Mouse (Mus musculus): ENCODE results near the gene Irf2bp2. TPM values are rescaled to one million over a fixed set of nuclear protein-coding genes. Genes with fewer than 3 reads are reported as not detected.
A peak's percentile ranks its signal among the peaks of the same experiment; 100 is the strongest.
"Not testable (repeated sequence)": the region's sequence is repeated elsewhere in the genome, so short reads cannot be mapped to it uniquely, and the experiment has no call there.

The Irf2bp2 gene
- polyA plus RNA-seq, 1 experiment from 2014 or later, result 9.9 TPM

- 73% methylated on average over 3 of the region's 3 CpGs for WGBS
- Histone ChIP-seq H3K9me3 (replicated peaks; ENCODE audit: control insufficient read depth, low read length) (no peaks in the 10 kb centered on the region), H3K4me3 (replicated peaks; ENCODE audit: low read length) (no peak overlapping the region), H3K27ac (ENCODE audit: low read length) (0 out of 2 replicates have a peak overlapping the region, but pooled peaks have one; percentile 12), H3K36me3 (ENCODE audit: control insufficient read depth, insufficient read depth, low read length) (no peaks in the 10 kb centered on the region), H3K9ac (ENCODE audit: low read length) (no peak overlapping the region), H3K4me1 (ENCODE audit: control insufficient read depth, insufficient read depth, low read length) (peaks cover 20% of the 10 kb centered on the region), H3K27me3 (ENCODE audit: control insufficient read depth, insufficient read depth, low read length) (no peaks in the 10 kb centered on the region), H3K4me2 (ENCODE audit: low read depth, low read length) (no peak overlapping the region)
- no peak for ATAC-seq (ENCODE audit: insufficient read depth, low FRiP score)
Observed at GRCm38 (mm10) chr8:126612739-126613138, 19.0 kb upstream of the Irf2bp2 start.

- Histone ChIP-seq H3K9me3 (replicated peaks; ENCODE audit: control insufficient read depth, low read length) (no peaks in the 10 kb centered on the region), H3K27me3 (ENCODE audit: control insufficient read depth, insufficient read depth, low read length) (no peaks in the 10 kb centered on the region), H3K4me1 (ENCODE audit: control insufficient read depth, insufficient read depth, low read length) (peaks cover 23% of the 10 kb centered on the region), H3K36me3 (ENCODE audit: control insufficient read depth, insufficient read depth, low read length) (no peaks in the 10 kb centered on the region), H3K9ac (ENCODE audit: low read length) (no peak overlapping the region), H3K4me3 (replicated peaks; ENCODE audit: low read length) (no peak overlapping the region), H3K27ac (ENCODE audit: low read length) (peak overlapping the region; percentile 69), H3K4me2 (ENCODE audit: low read depth, low read length) (no peak overlapping the region)
- no peak for ATAC-seq (ENCODE audit: insufficient read depth, low FRiP score)
- whole genome bisulfite sequencing, result 19% methylated on average over 3 of the region's 3 CpGs
Observed at GRCm38 (mm10) chr8:126610713-126611112, 16.9 kb upstream of the Irf2bp2 start.

- Histone ChIP-seq H3K4me3 (replicated peaks; ENCODE audit: low read length) (no peak overlapping the region), H3K27me3 (ENCODE audit: control insufficient read depth, insufficient read depth, low read length) (no peaks in the 10 kb centered on the region), H3K36me3 (ENCODE audit: control insufficient read depth, insufficient read depth, low read length) (no peaks in the 10 kb centered on the region), H3K9me3 (replicated peaks; ENCODE audit: control insufficient read depth, low read length) (no peaks in the 10 kb centered on the region), H3K4me1 (ENCODE audit: control insufficient read depth, insufficient read depth, low read length) (peaks cover 15% of the 10 kb centered on the region), H3K4me2 (ENCODE audit: low read depth, low read length) (no peak overlapping the region), H3K27ac (ENCODE audit: low read length) (peak overlapping the region; percentile 83), H3K9ac (ENCODE audit: low read length) (peak overlapping the region; percentile 36; the same call in 1 of the 2 replicates)
- peak; percentile 80 for ATAC-seq (ENCODE audit: insufficient read depth, low FRiP score)
- 68% methylated on average over 11 of the region's 11 CpGs for WGBS
Observed at GRCm38 (mm10) chr8:126609556-126610263, 15.9 kb upstream of the Irf2bp2 start.

GRCm38 (mm10) chr8:126603241-126603947, 9.6 kb upstream of the Irf2bp2 start:
- Histone ChIP-seq H3K4me2 (ENCODE audit: low read depth, low read length) (peak overlapping the region; percentile 23; the same call in 1 of the 2 replicates), H3K4me3 (replicated peaks; ENCODE audit: low read length) (no peak overlapping the region), H3K36me3 (ENCODE audit: control insufficient read depth, insufficient read depth, low read length) (no peaks in the 10 kb centered on the region), H3K4me1 (ENCODE audit: control insufficient read depth, insufficient read depth, low read length) (peaks cover 28% of the 10 kb centered on the region), H3K27ac (ENCODE audit: low read length) (peak overlapping the region; percentile 84), H3K9me3 (replicated peaks; ENCODE audit: control insufficient read depth, low read length) (no peaks in the 10 kb centered on the region), H3K9ac (ENCODE audit: low read length) (peak overlapping the region; percentile 36; the same call in 1 of the 2 replicates), H3K27me3 (ENCODE audit: control insufficient read depth, insufficient read depth, low read length) (no peaks in the 10 kb centered on the region)
- ATAC-seq (ENCODE audit: insufficient read depth, low FRiP score), result peak; percentile 52; the same call in 1 of the 2 replicates
- WGBS, result 24% methylated on average over 8 of the region's 8 CpGs

DNA sequence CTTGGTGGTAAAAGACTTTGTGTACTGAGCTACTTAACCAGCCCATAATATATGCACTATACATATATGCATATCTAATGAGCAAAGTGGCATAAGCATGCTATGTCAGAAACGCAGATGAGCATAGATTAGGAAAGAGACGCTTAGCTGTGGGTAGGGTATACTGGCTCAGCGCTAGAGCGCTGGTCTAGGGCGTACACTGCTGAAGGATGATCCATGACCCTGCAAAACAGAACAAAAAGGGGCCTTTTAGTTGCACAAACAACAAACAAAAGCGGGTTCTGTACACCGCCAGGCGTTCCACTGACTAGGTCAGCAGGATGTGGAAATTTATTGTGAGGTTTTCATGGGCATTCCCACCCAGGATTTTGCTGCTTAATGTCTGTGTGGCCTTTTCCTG, 8.9 kb upstream of the Irf2bp2 start:
- Histone ChIP-seq H3K4me3 (replicated peaks; ENCODE audit: low read length) (no peak overlapping the region), H3K9me3 (replicated peaks; ENCODE audit: control insufficient read depth, low read length) (no peaks in the 10 kb centered on the region), H3K27ac (ENCODE audit: low read length) (peak overlapping the region; percentile 84), H3K4me2 (ENCODE audit: low read depth, low read length) (no peak overlapping the region), H3K27me3 (ENCODE audit: control insufficient read depth, insufficient read depth, low read length) (no peaks in the 10 kb centered on the region), H3K9ac (ENCODE audit: low read length) (peak overlapping the region; percentile 36; the same call in 1 of the 2 replicates), H3K4me1 (ENCODE audit: control insufficient read depth, insufficient read depth, low read length) (peaks cover 35% of the 10 kb centered on the region), H3K36me3 (ENCODE audit: control insufficient read depth, insufficient read depth, low read length) (no peaks in the 10 kb centered on the region)
- no peak for ATAC-seq (ENCODE audit: insufficient read depth, low FRiP score)
- 54% methylated on average over 8 of the region's 8 CpGs for WGBS

- WGBS, result 47% methylated on average over 5 of the region's 5 CpGs
- Histone ChIP-seq H3K27ac (ENCODE audit: low read length) (no peak overlapping the region), H3K4me2 (ENCODE audit: low read depth, low read length) (no peak overlapping the region), H3K9ac (ENCODE audit: low read length) (no peak overlapping the region), H3K4me1 (ENCODE audit: control insufficient read depth, insufficient read depth, low read length) (peaks cover 46% of the 10 kb centered on the region), H3K4me3 (replicated peaks; ENCODE audit: low read length) (no peak overlapping the region), H3K36me3 (ENCODE audit: control insufficient read depth, insufficient read depth, low read length) (no peaks in the 10 kb centered on the region), H3K9me3 (replicated peaks; ENCODE audit: control insufficient read depth, low read length) (no peaks in the 10 kb centered on the region), H3K27me3 (ENCODE audit: control insufficient read depth, insufficient read depth, low read length) (no peaks in the 10 kb centered on the region)
- ATAC-seq (ENCODE audit: insufficient read depth, low FRiP score), result no peak
Observed at GRCm38 (mm10) chr8:126601325-126601724, 7.5 kb upstream of the Irf2bp2 start.

DNA sequence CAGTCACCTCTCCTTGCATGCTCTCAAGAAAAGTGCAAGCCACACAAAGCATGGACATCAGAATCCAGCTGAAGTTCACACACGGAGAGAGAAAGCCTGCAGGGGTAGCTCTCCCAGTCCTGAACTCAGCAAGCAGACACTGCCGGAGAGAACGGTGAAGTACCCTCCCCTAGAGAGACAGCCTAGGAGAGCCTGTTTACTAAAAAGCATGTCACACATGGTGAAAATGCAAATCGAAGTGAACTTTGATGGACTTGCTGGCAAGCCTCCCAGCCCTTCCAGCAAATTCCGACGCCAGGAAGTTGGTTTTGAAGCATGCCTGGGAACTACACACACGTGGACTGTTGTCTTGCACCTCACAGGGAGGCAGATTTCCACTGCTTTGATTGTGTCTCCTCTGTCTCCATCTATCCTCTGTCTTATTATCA, 7.0 kb upstream of the Irf2bp2 start:
- no peak for ATAC-seq (ENCODE audit: insufficient read depth, low FRiP score)
- H3K27ac ChIP-seq (ENCODE audit: low read length), result no peak overlapping the region
- no peak overlapping the region for H3K4me3 ChIP-seq (replicated peaks; ENCODE audit: low read length)
- WGBS, result 18% methylated on average over 7 of the region's 7 CpGs
- peaks cover 47% of the 10 kb centered on the region for H3K4me1 ChIP-seq (ENCODE audit: control insufficient read depth, insufficient read depth, low read length)
- no peaks in the 10 kb centered on the region for H3K27me3 ChIP-seq (ENCODE audit: control insufficient read depth, insufficient read depth, low read length)
- H3K9me3 ChIP-seq (replicated peaks; ENCODE audit: control insufficient read depth, low read length), result no peaks in the 10 kb centered on the region
- H3K4me2 ChIP-seq (ENCODE audit: low read depth, low read length), result no peak overlapping the region
- H3K36me3 ChIP-seq (ENCODE audit: control insufficient read depth, insufficient read depth, low read length), result no peaks in the 10 kb centered on the region
- no peak overlapping the region for H3K9ac ChIP-seq (ENCODE audit: low read length)

- not testable (repeated sequence) for H3K9me3 ChIP-seq (replicated peaks; ENCODE audit: control insufficient read depth, low read length); H3K27ac ChIP-seq (ENCODE audit: low read length); H3K36me3 ChIP-seq (ENCODE audit: control insufficient read depth, insufficient read depth, low read length); H3K4me2 ChIP-seq (ENCODE audit: low read depth, low read length); H3K4me3 ChIP-seq (replicated peaks; ENCODE audit: low read length); H3K9ac ChIP-seq (ENCODE audit: low read length); ATAC-seq (ENCODE audit: insufficient read depth, low FRiP score); H3K27me3 ChIP-seq (ENCODE audit: control insufficient read depth, insufficient read depth, low read length)
- 86% methylated on average over 6 of the region's 6 CpGs for WGBS
- peaks cover 51% of the 10 kb centered on the region for H3K4me1 ChIP-seq (ENCODE audit: control insufficient read depth, insufficient read depth, low read length)
Observed at GRCm38 (mm10) chr8:126600388-126600787, 6.6 kb upstream of the Irf2bp2 start.

DNA sequence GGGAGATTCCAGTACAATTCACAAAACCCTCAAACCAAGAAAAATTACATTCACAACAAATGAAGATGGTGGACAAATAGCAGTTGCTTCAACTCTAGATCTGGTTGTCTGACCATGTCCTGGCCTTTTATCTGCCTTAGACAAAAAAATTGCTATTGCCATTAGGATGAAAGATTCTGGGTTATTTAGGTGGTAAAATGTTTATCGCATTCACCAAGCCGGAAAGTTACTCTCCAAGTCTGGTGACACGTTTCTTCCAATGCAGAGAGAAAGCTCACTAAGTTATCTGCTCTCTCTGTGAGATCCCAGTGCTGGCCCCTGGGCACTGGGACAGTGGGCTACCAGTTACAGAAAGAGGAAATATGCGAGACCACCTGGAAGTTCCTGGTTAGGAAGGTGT, 5.5 kb upstream of the Irf2bp2 start:
- H3K4me2 ChIP-seq (ENCODE audit: low read depth, low read length), result no peak overlapping the region
- WGBS, result 84% methylated on average over 4 of the region's 4 CpGs
- no peak for ATAC-seq (ENCODE audit: insufficient read depth, low FRiP score)
- no peaks in the 10 kb centered on the region for H3K27me3 ChIP-seq (ENCODE audit: control insufficient read depth, insufficient read depth, low read length)
- no peak overlapping the region for H3K9ac ChIP-seq (ENCODE audit: low read length)
- H3K4me1 ChIP-seq (ENCODE audit: control insufficient read depth, insufficient read depth, low read length), result peaks cover 58% of the 10 kb centered on the region
- no peak overlapping the region for H3K27ac ChIP-seq (ENCODE audit: low read length)
- H3K4me3 ChIP-seq (replicated peaks; ENCODE audit: low read length), result no peak overlapping the region
- no peaks in the 10 kb centered on the region for H3K36me3 ChIP-seq (ENCODE audit: control insufficient read depth, insufficient read depth, low read length)
- no peaks in the 10 kb centered on the region for H3K9me3 ChIP-seq (replicated peaks; ENCODE audit: control insufficient read depth, low read length)

All from stomach, embryonic 16.5 days (tissue).